Mouse (Mus musculus) lung, postnatal 4 days (tissue): ENCODE results near the gene AC131692.1.

Experiments used
- DNase-seq, 2 experiments: peaks; one replicate each; pipeline ENCODE4 v3.0.0; 2021

Gene AC131692.1

GRCm38 (mm10) chr19:6068951-6069350 is 25.3 kb upstream of the AC131692.1 start:
- DNase-seq = no peak

GRCm38 (mm10) chr19:6069851-6070250 is 24.4 kb upstream of the AC131692.1 start:
- DNase-seq = no peak

GRCm38 (mm10) chr19:6070571-6071250 is 23.5 kb upstream of the AC131692.1 start:
- no peak for DNase-seq

GRCm38 (mm10) chr19:6071261-6071660 is 23.0 kb upstream of the AC131692.1 start:
- no peak for DNase-seq

GRCm38 (mm10) chr19:6073889-6074288 is 20.3 kb upstream of the AC131692.1 start:
- no peak for DNase-seq

GRCm38 (mm10) chr19:6076564-6077393 is 17.4 kb upstream of the AC131692.1 start, which contains the start of gene Vps51:
Vps51 (minus strand) TSS chr19:6077231.
- DNase-seq = peak; percentile 89 to 92

- no peak for DNase-seq
Observed at GRCm38 (mm10) chr19:6079983-6080480, 14.2 kb upstream of the AC131692.1 start, which contains the start of gene Tmem262. Tmem262 (plus strand) TSS chr19:6080033.

GRCm38 (mm10) chr19:6082156-6082555 is 12.1 kb upstream of the AC131692.1 start, which contains the start of gene Gm28374:
Gm28374 (minus strand) TSS chr19:6082256.
- DNase-seq = no peak

GRCm38 (mm10) chr19:6084478-6085248 is 9.6 kb upstream of the AC131692.1 start, which contains the start of the genes Zfpl1 and Cdca5:
Zfpl1 (minus strand) TSS chr19:6084956.
Cdca5 (plus strand) TSS chr19:6084983.
- peak; percentile 96 to 99 for DNase-seq

- DNase-seq = peak; percentile 69 to 74
Observed at GRCm38 (mm10) chr19:6085417-6085879, 8.8 kb upstream of the AC131692.1 start.

GRCm38 (mm10) chr19:6088841-6089240 is 5.4 kb upstream of the AC131692.1 start:
- DNase-seq = no peak

- DNase-seq = no peak
Observed at GRCm38 (mm10) chr19:6097847-6098246, 3.6 kb downstream of the AC131692.1 start.

GRCm38 (mm10) chr19:6101186-6101585 is 7.0 kb downstream of the AC131692.1 start:
- DNase-seq = no peak

- no peak for DNase-seq
Observed at GRCm38 (mm10) chr19:6102169-6102853, 8.1 kb downstream of the AC131692.1 start.

GRCm38 (mm10) chr19:6104476-6104875 is 10.3 kb downstream of the AC131692.1 start:
- DNase-seq = no peak

GRCm38 (mm10) chr19:6105586-6105985 is 11.4 kb downstream of the AC131692.1 start, which contains the start of gene Naaladl1:
Naaladl1 (plus strand) TSS chr19:6105782.
- no peak for DNase-seq

- DNase-seq = no peak
Observed at GRCm38 (mm10) chr19:6113116-6113515, 18.9 kb downstream of the AC131692.1 start.

- DNase-seq = no peak
Observed at GRCm38 (mm10) chr19:6116113-6116850, 22.1 kb downstream of the AC131692.1 start.

- DNase-seq = no peak
Observed at GRCm38 (mm10) chr19:6117346-6117985, 23.2 kb downstream of the AC131692.1 start.

GRCm38 (mm10) chr19:6117986-6118676 is 23.9 kb downstream of the AC131692.1 start, which contains the start of gene Sac3d1:
Sac3d1 (minus strand) TSS chr19:6118650.
- peak; percentile 91 to 92 for DNase-seq
